Mouse (Mus musculus) brain, embryonic 14.5 days (tissue): ENCODE data around the gene Epb41l2.

ENCODE experiments used
- CTCF ChIP-seq: fragments of 200-500 bp; IDR thresholded peaks from 2 replicates; pipeline ENCODE4 v1.5.1; 2012; ENCODE audit warnings: inconsistent platforms, mild to moderate bottlenecking, moderate library complexity, borderline replicate concordance; ENCODE audit not compliant: insufficient read depth, insufficient read length; ENCODE audit errors: extremely low read depth
- POLR2A ChIP-seq: fragments of 200-500 bp; IDR thresholded peaks from 2 replicates; pipeline ENCODE4 v1.6.1; 2012; ENCODE audit warnings: mild to moderate bottlenecking, inconsistent platforms, borderline replicate concordance; ENCODE audit not compliant: poor library complexity, insufficient read depth, insufficient read length, severe bottlenecking; ENCODE audit errors: extremely low read depth

DNA sequence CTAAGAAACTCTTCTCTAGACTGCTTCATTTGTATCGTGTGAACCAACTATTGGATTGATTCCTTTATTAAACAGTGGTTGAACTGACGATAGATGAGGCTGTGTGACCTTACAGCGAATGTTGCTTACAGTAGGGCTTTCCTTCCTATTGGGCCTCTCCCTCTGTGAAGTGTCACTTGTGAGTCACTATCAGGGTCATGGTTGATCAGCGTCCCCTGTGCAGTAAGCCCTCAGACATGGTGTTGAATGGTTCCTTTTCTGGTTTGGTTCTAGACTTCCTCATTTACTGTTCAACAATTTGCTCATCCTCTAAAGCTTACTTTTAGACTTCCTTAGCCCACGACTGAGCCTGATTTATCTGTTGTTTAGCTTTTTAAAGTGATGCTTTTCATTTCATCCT, 7.1 kb downstream of the Epb41l2 start:
- no peak for TF ChIP-seq CTCF
- TF ChIP-seq POLR2A, result no peak
